Mouse (Mus musculus): ENCODE measurements around the gene 1810062G17Rik. TPM values are rescaled to one million over a fixed set of nuclear protein-coding genes. Genes with fewer than 3 reads are reported as not detected.
A peak's percentile ranks its signal among the peaks of the same experiment; 100 is the strongest.

The 1810062G17Rik gene
- total RNA-seq, 2 experiments from 2014 or later: not detected

DNA sequence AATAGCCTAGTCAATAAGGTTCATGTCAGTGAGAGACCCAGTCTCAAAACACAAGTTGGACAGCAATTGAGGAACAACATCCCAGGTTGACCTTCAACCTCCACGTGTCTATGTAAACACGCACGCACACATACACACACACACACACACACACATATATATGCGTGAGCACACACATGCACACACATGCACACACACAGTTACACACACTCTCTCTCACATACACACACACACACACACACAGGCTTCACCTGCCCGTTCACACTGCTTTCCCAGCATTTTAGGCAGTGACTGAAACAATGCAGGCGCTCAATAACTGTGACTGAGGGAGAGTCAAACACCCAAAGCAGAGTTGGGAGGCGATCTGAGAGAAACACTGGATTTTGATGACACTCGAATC, 29.6 kb downstream of the 1810062G17Rik start:
- DNase-seq (ENCODE audit: low spot score in 2 of 2): no peak

DNA sequence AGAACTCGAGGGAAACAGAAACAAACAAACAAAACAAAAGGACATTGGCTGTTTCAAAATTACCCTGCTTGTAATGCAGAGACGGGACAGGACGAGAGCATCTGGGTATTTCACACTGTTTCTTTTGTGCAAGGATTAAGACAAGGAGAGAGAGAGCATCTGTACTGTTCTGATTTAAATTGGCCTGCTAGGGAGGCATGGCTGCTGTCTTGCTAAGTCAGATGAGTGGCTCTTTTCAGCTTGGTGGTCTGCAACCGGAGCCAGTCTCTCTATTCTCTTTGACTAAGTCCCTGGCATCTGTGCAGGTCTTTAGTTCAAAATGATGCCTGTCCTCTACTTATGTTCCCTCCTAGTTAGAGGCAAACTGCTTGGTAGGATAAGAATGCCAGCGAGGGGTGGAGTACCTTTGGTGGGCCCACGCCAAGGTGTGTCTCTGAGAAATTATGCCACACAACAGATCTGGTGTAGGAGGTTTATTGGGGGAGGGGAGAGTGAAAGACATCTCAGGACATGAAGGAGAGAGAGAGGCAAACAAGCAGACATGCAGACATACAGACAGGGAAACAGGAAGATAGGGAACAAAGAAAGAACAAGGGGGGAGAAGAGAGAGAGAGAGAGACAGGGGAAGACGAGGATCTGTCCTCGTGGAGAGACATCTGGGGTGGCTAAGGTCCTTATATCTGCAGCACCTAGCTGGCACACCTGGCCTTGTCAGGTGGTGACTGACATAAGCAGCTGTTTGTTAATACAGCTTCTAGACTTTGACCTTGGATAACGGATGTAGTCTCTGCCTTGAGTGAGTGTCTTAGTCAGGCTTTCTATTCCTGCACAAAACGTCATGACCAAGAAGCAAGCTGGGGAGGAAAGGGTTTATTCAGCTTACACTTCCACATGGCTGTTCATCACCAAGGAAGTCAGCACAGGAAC, 30.3 kb downstream of the 1810062G17Rik start:
- DNase-seq (ENCODE audit: low spot score in 2 of 2): no peak

DNA sequence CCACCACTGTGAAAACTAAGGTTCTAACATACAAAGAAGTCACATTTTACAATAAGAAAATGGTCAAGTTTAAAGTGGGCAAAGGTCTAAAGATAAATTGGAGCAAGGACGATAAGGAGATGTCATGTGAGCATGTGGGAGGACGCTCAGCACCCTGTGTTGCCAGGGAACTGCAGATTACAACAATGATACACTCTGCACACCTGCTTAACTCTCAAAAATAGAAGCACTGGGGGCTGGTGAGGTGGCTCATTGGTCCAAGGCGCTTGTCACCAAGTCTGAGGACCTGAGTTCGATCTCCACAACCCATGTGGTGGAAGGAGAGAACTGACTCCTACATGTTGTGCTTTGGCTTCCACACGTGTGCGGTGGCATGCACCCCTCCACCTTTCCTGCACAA, 35.8 kb downstream of the 1810062G17Rik start:
- no peak for DNase-seq (ENCODE audit: low spot score in 2 of 2)

DNA sequence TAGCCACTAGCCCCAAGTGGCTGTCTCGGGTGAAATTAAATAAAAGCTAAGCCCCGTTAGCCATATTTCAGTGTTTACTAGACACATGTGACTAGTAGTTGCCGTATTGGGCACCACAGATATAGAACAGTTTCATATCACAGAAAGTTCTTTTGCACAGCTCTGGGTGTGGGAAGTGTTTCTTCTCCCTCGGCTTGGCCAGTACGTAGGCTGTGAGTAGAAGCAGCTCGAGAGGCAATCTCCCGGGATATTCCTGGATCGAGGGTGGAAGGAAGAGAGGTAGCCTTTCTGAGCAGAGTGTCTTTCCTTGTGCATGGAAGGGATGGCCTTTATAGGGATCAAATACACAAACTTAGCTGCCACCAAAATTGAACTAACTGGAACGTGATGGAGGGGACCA, 40.5 kb downstream of the 1810062G17Rik start:
- no peak for DNase-seq (ENCODE audit: low spot score in 2 of 2)

DNA sequence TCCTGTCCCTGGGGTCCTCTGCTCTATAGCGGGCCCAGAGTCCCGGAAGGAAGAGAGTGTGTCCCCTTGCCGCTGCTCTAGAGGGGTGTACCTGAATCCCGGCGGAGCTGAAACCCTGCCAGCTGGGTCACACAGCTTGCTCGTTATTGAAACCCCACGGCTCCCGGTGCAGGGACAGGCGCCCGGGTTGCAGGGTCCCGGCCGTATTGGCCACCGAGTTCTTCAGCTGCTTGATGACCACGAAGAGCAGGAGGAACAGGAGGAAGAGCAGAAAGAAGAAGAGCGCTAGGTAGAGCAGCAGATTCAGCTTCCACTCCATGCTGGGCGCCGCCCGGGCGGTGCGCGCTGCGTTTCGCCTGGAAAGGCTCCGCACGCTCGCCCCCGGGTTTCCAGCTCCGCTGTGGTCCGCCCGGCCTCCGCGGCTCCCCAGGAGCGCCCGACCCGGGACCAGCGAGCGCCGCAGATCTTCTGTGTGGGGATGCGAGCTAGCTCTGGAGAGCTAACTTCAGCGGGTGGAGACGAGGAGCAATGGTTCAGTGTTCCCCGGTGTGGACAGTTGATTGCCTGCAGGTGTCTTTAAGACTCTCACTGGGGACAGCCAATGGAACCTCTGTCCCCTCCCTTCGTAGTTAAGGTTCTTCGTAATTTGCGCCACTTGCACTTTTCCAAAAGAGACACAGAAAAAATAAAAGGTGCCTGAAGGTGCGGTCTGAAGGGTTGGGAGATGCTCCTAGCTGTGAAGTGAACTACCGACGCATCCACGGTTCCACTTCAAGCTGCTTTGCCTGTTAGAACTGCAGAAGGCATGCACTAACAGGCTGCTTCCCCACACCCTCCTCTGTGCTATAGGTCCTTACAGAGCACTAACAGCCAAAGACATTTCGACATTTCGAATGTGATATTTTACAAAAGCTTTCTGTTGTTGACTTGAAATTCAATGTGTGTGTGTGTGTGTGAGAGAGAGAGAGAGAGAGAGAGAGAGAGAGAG, 45.6 kb downstream of the 1810062G17Rik start, which contains the start of gene Gm11549:
TSS of gene Gm11549 (minus strand) at position 741 of the 988 bp plus-strand sequence.
- peak in 1 of 2 experiments; percentile 34 for DNase-seq (ENCODE audit: low spot score in 2 of 2)

DNA sequence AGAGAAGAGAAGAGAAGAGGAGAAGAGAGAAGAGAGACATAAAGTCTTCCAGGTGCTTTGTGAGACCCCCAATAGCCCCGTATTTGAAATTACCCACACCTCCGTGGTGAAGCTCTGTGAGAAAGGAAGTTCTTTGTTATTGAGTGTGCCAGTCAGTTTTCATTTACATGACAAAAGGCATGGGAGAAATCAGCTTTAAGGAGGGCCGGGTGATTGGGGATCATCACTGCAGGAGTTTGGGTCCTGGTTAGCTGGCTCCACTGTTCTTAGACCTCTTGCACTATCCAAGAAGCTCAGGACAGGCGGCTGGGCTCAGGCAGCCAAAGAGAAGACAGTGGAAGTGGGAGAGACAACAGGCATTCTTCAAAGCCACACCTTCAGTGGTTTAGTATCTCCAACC, 46.4 kb downstream of the 1810062G17Rik start:
- DNase-seq (ENCODE audit: low spot score in 2 of 2): no peak

DNA sequence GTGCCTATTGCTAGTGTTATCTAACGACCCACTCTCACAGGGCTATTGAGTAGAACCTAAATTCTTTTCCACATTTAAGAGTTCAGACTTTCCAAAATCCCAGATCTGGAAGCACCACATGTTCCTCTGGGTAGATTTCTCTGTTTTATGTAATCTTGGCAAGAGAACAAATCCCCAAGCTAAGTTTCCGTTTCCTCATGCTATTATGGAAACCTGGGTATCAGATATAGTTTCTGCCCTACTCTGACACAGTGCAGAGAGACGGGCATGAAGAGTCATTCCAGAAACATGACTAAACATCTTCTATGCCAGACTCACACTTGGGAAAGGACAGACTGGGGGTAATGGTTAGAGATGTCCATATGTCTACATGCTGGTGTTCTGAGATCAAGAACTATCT, 48.7 kb downstream of the 1810062G17Rik start:
- DNase-seq (ENCODE audit: low spot score in 2 of 2): no peak

DNA sequence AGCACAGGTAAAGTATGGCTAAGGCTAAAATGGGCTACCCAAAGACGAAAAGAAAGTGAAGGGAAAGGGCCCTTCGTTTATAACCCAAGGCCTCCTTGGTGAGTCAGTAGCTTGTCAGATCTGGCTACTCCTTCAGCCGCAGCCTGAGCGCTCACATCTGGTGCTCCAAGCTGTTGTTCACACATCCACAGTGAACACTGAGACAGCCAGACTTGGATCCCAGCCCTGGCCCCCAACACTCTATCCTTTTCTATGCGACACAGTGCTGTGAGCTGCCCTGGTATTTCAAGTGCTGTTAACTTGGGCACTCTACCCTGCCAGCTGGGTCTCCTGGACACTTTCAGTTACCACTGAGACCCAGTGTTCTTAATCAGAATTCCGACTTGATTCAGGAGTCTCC, 54.6 kb downstream of the 1810062G17Rik start:
- DNase-seq (ENCODE audit: low spot score in 2 of 2): no peak

DNA sequence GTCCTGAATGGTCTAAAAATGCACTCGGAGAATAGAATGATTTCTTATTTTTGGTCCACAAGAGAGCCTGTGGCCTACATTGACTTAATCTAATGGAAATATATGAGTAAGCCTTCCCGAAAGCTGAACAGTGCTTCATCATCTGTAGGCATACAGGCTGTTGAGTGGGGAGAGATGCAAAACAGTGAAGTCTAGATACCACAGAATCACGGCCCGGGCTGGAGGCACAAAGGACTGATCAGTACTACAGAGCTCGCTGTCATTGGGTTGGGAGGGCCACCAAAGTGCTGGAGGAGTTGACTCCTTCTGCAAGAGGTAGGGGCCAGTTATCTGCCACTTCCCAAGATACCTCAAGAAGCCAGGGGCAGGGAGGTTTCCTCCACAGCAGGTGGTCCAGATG, 55.0 kb downstream of the 1810062G17Rik start:
- no peak for DNase-seq (ENCODE audit: low spot score in 2 of 2)

DNA sequence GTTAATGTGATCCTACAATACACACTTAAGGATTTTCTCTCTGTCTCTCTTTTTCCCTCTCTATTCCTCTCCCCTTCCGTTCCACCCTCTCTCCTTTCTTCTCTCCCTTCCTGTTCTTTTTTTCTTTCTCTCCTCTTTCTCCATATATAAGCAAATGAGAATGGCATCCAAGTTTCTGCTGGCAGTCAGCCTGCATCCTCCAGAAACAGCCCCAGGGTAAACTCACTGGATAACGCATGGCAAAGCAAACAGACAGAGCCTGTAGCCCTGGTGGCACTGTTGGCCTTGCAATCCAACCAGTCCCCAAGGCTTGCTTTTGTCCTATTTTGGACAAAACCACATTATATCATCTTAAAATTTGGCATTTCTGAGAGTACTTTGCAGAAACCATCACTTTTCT, 55.5 kb downstream of the 1810062G17Rik start:
- no peak for DNase-seq (ENCODE audit: low spot score in 2 of 2)

Small RNA genes within 50 kb of the gene (microRNA-seq; reads per million reads assigned to microRNA genes)
- 0 to 0.49 reads per million in 2 experiments for gene Mir7009

Other genes starting within 250 kb of the 1810062G17Rik start
- gene Anxa5, start within 50 bp of the 1810062G17Rik start, total RNA-seq (2021): 10 to 100 TPM; 67.0 to 67.5 TPM
- gene Gm11549, start 45.9 kb downstream of the 1810062G17Rik start, total RNA-seq (2021): 1 to 10 TPM; 2.7 to 3.3 TPM
- gene Exosc9, start 76.7 kb downstream of the 1810062G17Rik start, total RNA-seq (2021): 10 to 100 TPM; 36.8 to 40.9 TPM
- gene Ccna2, start 96.2 kb downstream of the 1810062G17Rik start, total RNA-seq (2021): under 1 TPM; 0.54 to 0.74 TPM
- gene Bbs7, start 137.5 kb downstream of the 1810062G17Rik start, total RNA-seq (2021): 10 to 100 TPM; 18.1 to 20.4 TPM
- gene Trpc3, start 214.2 kb downstream of the 1810062G17Rik start, total RNA-seq (2021): 1 to 10 TPM; 5.0 to 6.5 TPM